In genomic region chr5:64173302-64173701, GRCm38 (mm10) we compare ENCODE assay signal across 15 mouse cellular contexts.
"Had no signal": no experiment of that assay in that cellular context is flagged by ENCODE, and none has a peak within 500 bp of the region (broad histone marks: within the 10 kb centered on the region; RNA-seq: fewer than 3 reads in every experiment).

No protein-coding gene starts in this region.

- H3K9ac ChIP-seq: intestine, embryonic 15.5 days; liver, embryonic 13.5 days; liver, postnatal 0 days; lung, embryonic 15.5 days; neural tube, embryonic 12.5 days had no signal

- ATAC-seq: intestine, embryonic 15.5 days; liver, postnatal 0 days had no signal

- H3K27ac ChIP-seq: intestine, embryonic 15.5 days; left cerebral cortex, adult 2 months; liver, embryonic 13.5 days; lung, embryonic 15.5 days; macrophage; neural tube, embryonic 12.5 days had no signal

- H3K9me3 ChIP-seq: intestine, embryonic 15.5 days; liver, embryonic 13.5 days; lung, embryonic 15.5 days; megakaryocyte, embryonic 14.5 days; neural tube, embryonic 12.5 days had no signal

- H3K4me3 ChIP-seq: intestine, embryonic 15.5 days; left cerebral cortex, adult 2 months; liver, embryonic 13.5 days; lung, embryonic 15.5 days; megakaryocyte, embryonic 14.5 days; myocyte; neural tube, embryonic 12.5 days had no signal

- H3K4me2 ChIP-seq: intestine, embryonic 15.5 days; liver, embryonic 13.5 days; lung, embryonic 15.5 days; neural tube, embryonic 12.5 days had no signal

- H3K36me3 ChIP-seq: intestine, embryonic 15.5 days; liver, embryonic 13.5 days; lung, embryonic 15.5 days; neural tube, embryonic 12.5 days had no signal

- H3K27me3 ChIP-seq: intestine, embryonic 15.5 days; liver, embryonic 13.5 days; lung, embryonic 15.5 days; megakaryocyte, embryonic 14.5 days; neural tube, embryonic 12.5 days had no signal

- H3K4me1 ChIP-seq: intestine, embryonic 15.5 days; neural tube, embryonic 12.5 days had no signal

- DNase-seq: kidney, adult 18-20 months; kidney, postnatal 14 days; liver; liver, embryonic 13.5 days; liver, postnatal 0 days; lung, postnatal 14 days; thymus, adult 18-20 months; thymus, postnatal 14 days had no signal
